Mouse (Mus musculus): ENCODE measurements around the gene Fam167b.

GRCm38 (mm10) chr4:129577688-129578087, 661 bp downstream of the Fam167b start:
- TF ChIP-seq CTCF (IDR thresholded peaks at IDR 0.05) (no peak), EP300 (IDR thresholded peaks at IDR 0.05) (no peak)
